Mouse (Mus musculus): ENCODE results near the gene Gm28053. TPM values are rescaled to one million over a fixed set of nuclear protein-coding genes. Genes with fewer than 3 reads are reported as not detected.

The Gm28053 gene
- polyA plus RNA-seq, 1 experiment from 2014 or later, result 2.3 TPM

DNA sequence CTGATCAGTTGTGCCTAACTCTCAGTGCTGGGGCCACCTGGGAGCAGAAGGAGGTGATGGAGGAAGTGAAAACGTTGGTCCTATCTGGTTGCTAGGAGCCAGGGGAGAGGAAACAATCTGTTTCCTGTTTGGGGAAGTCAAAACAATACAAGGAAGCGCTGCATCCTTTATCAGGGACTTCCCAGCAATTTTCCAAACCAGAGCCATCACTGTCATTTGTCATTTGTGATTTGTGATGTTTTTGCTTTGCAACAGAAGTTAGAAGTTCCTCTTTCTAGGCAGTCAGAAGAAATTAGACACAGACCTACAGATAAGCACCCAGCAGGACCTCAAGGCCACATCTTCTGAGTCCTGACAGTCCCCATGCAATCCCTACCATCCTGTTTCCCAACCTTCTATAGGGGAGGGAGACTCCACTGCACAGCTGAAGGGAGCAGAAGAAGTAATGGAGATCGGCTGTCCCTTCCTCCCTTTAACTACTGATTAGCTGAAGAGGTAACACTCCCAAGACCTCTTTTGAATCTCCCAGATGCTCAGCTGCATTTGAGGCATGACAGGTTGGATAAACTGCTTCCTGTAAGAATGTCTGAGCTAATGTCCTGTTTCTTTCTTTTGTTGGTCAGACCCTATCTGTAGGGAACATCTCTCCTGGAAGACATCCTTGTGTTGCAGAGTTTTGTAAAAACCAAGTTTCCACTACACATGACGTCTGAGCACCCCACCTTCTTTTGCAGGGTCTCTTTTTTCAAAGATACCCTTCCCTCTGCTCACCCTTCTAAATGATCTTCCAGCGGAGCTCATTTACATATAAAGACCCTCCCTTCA, 17.9 kb upstream of the Gm28053 start:
- H3K4me2 ChIP-seq (ENCODE audit: low read depth, low read length), result no peak overlapping the region
- ATAC-seq (replicated peaks; ENCODE audit: extremely low read depth, insufficient read depth, low FRiP score), result peak; percentile 82

DNA sequence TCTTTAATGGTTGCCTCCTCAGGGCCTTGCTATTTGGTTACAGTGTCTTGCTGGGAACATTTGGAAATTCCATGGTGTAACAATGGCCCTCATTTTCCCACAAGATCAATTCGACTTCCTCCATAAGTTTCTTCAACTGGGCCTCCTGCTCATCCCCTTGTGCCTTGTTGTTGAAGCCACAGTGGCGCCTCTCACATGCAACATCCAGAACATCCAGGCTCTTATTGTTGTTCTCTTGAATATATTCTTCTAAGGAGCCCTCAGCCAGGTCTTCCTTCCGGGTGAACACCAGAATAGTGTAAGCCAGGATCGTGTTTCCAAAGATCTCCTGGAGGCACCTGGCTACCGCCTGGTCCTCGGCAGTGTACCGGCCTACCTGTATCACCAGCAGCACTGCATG, 16.3 kb upstream of the Gm28053 start:
- H3K36me3 ChIP-seq (ENCODE audit: control insufficient read depth, insufficient read depth), result peaks cover 4% of the 10 kb centered on the region; the same call in 1 of the 2 replicates
- 77% methylated on average over 7 of the region's 7 CpGs for WGBS
- H3K9ac ChIP-seq (ENCODE audit: low read length), result no peak overlapping the region
- no peak overlapping the region for H3K4me3 ChIP-seq (ENCODE audit: low read length)
- H3K27me3 ChIP-seq (ENCODE audit: control insufficient read depth, insufficient read depth, low read length), result no peaks in the 10 kb centered on the region
- H3K9me3 ChIP-seq (replicated peaks; ENCODE audit: control insufficient read depth, low read length), result no peaks in the 10 kb centered on the region
- no peaks in the 10 kb centered on the region for H3K4me1 ChIP-seq (ENCODE audit: control insufficient read depth, insufficient read depth, low read length)
- H3K4me2 ChIP-seq (ENCODE audit: low read depth, low read length), result no peak overlapping the region
- ATAC-seq (replicated peaks; ENCODE audit: extremely low read depth, insufficient read depth, low FRiP score), result no peak
- H3K27ac ChIP-seq (ENCODE audit: low read length), result peak overlapping the region; percentile 83

More for the DNA sequence above, 17.9 kb upstream of the Gm28053 start:
- Histone ChIP-seq H3K36me3 (ENCODE audit: control insufficient read depth, insufficient read depth) (peaks cover 4% of the 10 kb centered on the region; the same call in 1 of the 2 replicates), H3K27ac (ENCODE audit: low read length) (peak overlapping the region; percentile 83), H3K9ac (ENCODE audit: low read length) (no peak overlapping the region), H3K27me3 (ENCODE audit: control insufficient read depth, insufficient read depth, low read length) (no peaks in the 10 kb centered on the region), H3K4me3 (ENCODE audit: low read length) (no peak overlapping the region), H3K4me1 (ENCODE audit: control insufficient read depth, insufficient read depth, low read length) (no peaks in the 10 kb centered on the region), H3K9me3 (replicated peaks; ENCODE audit: control insufficient read depth, low read length) (no peaks in the 10 kb centered on the region)
- WGBS, result 39% methylated on average over 5 of the region's 5 CpGs

DNA sequence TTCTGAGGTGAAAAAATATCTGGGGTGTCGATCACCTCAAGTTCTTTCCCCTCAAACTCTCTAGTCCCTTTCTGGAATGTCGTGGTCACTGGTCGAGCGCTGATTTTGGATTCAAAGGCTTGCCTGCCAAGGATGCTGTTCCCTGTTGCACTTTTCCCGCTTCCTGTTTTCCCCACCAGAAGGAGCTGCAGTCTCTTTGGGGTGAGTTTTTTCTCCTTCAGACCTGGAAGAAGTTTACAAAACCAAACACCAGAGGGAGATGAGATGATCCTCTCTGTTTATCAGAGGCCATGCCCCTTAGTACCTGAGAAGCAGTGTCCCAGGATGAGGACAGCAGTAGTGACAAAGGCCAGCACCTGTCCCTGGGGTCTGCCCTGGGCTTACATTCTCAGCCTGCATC, 15.8 kb upstream of the Gm28053 start:
- Histone ChIP-seq H3K4me3 (ENCODE audit: low read length) (no peak overlapping the region), H3K27ac (ENCODE audit: low read length) (peak overlapping the region; percentile 83), H3K4me1 (ENCODE audit: control insufficient read depth, insufficient read depth, low read length) (no peaks in the 10 kb centered on the region), H3K36me3 (ENCODE audit: control insufficient read depth, insufficient read depth) (peaks cover 4% of the 10 kb centered on the region; the same call in 1 of the 2 replicates), H3K9me3 (replicated peaks; ENCODE audit: control insufficient read depth, low read length) (no peaks in the 10 kb centered on the region), H3K4me2 (ENCODE audit: low read depth, low read length) (no peak overlapping the region), H3K9ac (ENCODE audit: low read length) (no peak overlapping the region), H3K27me3 (ENCODE audit: control insufficient read depth, insufficient read depth, low read length) (no peaks in the 10 kb centered on the region)
- ATAC-seq (replicated peaks; ENCODE audit: extremely low read depth, insufficient read depth, low FRiP score), result no peak
- WGBS, result 65% methylated on average over 5 of the region's 5 CpGs

DNA sequence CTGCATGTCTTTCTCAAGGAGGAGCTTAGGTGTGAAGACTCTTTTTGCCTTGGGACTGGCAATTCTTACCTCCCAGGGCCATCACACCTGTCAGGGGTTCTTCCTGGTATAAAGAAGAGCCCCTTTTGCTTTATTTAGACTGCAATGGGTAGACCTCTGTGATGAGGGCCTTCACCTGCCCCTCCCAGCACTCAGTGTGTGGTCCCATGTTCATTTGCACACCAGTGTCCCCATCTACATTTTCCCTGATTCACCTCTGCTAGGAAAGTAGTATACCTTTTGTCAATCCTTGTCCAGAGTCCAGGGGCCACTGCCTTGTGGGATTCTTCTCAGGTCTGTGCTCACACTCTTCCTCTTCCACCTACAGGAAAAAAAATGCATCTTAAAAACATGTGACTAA, 14.3 kb upstream of the Gm28053 start:
- H3K27me3 ChIP-seq (ENCODE audit: control insufficient read depth, insufficient read depth, low read length), result no peaks in the 10 kb centered on the region
- H3K27ac ChIP-seq (ENCODE audit: low read length), result no peak overlapping the region
- no peaks in the 10 kb centered on the region for H3K9me3 ChIP-seq (replicated peaks; ENCODE audit: control insufficient read depth, low read length)
- H3K4me1 ChIP-seq (ENCODE audit: control insufficient read depth, insufficient read depth, low read length), result no peaks in the 10 kb centered on the region
- no peak overlapping the region for H3K9ac ChIP-seq (ENCODE audit: low read length)
- H3K4me2 ChIP-seq (ENCODE audit: low read depth, low read length), result no peak overlapping the region
- H3K36me3 ChIP-seq (ENCODE audit: control insufficient read depth, insufficient read depth), result peaks cover 4% of the 10 kb centered on the region; the same call in 1 of the 2 replicates
- ATAC-seq (replicated peaks; ENCODE audit: extremely low read depth, insufficient read depth, low FRiP score), result no peak
- no peak overlapping the region for H3K4me3 ChIP-seq (ENCODE audit: low read length)

DNA sequence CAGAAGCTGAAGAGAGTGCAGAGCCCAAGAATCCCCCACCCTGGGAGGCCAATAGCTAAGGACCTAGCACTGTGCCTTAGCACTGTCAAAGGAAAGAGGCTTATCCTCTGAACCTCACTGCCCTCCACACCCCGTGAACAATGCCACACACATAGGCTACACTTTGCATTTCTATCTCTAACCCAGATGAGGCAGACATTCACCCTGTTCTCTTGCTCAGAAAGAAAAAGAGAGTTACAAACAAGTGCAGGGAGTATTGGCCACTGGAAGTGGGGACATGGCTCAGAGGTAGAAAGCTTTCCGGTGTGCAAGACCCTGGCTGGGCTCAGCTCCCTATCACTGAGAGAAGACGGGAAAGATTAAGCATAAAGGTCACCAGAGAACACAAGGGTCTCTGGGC, 12.3 kb upstream of the Gm28053 start:
- peaks cover 4% of the 10 kb centered on the region; the same call in 1 of the 2 replicates for H3K36me3 ChIP-seq (ENCODE audit: control insufficient read depth, insufficient read depth)
- H3K27ac ChIP-seq (ENCODE audit: low read length), result peak overlapping the region; percentile 73
- no peaks in the 10 kb centered on the region; the same call in 1 of the 2 replicates for H3K9me3 ChIP-seq (replicated peaks; ENCODE audit: control insufficient read depth, low read length)
- peak overlapping the region; percentile 54 for H3K9ac ChIP-seq (ENCODE audit: low read length)
- peak overlapping the region; percentile 38 for H3K4me3 ChIP-seq (ENCODE audit: low read length)
- no peak; the same call in 1 of the 2 replicates for ATAC-seq (replicated peaks; ENCODE audit: extremely low read depth, insufficient read depth, low FRiP score)
- no peaks in the 10 kb centered on the region for H3K4me1 ChIP-seq (ENCODE audit: control insufficient read depth, insufficient read depth, low read length)
- WGBS, result 35% methylated on average over 3 of the region's 3 CpGs
- no peaks in the 10 kb centered on the region for H3K27me3 ChIP-seq (ENCODE audit: control insufficient read depth, insufficient read depth, low read length)
- H3K4me2 ChIP-seq (ENCODE audit: low read depth, low read length), result peak overlapping the region; percentile 43

DNA sequence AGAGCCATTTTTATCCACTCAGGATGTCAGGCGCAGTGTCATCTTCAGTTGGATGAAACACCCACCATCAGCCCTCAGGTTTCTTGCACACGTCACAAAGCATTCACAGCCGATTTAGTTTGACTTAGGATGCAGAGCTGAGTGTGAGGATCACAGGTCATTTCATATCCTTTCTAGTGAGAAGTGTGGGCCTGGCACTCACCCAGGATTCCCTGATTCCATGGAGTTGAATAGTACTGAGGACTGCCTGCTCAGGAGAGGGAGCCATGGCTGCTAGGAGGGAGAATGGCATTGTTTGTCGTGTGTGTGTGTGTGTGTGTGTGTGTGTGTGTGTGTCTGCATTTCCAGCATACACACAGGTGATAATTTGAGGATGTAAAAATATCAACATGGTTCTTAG, 1.9 kb downstream of the Gm28053 start:
- WGBS, result 68% methylated on average over 4 of the region's 4 CpGs
- no peaks in the 10 kb centered on the region for H3K36me3 ChIP-seq (ENCODE audit: control insufficient read depth, insufficient read depth)

DNA sequence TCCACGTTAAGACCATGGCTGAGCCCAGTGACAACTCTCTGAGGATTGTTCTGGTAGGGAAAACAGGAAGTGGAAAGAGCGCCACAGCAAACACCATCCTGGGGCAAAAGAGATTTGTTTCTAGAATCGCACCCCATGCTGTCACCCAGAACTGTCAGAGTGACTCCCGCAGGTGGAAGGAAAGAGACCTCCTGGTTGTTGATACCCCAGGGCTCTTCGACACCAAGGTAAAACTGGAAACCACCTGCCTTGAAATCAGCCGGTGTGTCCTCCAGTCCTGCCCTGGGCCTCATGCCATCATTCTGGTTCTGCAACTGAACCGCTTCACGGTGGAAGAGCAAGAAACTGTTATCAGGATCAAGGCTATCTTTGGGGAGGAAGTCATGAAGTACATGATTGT, 5.1 kb downstream of the Gm28053 start:
- ATAC-seq (replicated peaks; ENCODE audit: extremely low read depth, insufficient read depth, low FRiP score), result no peak
- Histone ChIP-seq H3K36me3 (ENCODE audit: control insufficient read depth, insufficient read depth) (no peaks in the 10 kb centered on the region), H3K9ac (ENCODE audit: low read length) (no peak overlapping the region), H3K27me3 (ENCODE audit: control insufficient read depth, insufficient read depth, low read length) (no peaks in the 10 kb centered on the region), H3K4me1 (ENCODE audit: control insufficient read depth, insufficient read depth, low read length) (peaks cover 10% of the 10 kb centered on the region), H3K4me3 (ENCODE audit: low read length) (no peak overlapping the region), H3K4me2 (ENCODE audit: low read depth, low read length) (no peak overlapping the region), H3K9me3 (replicated peaks; ENCODE audit: control insufficient read depth, low read length) (no peaks in the 10 kb centered on the region), H3K27ac (ENCODE audit: low read length) (no peak overlapping the region)
- WGBS, result 66% methylated on average over 8 of the region's 8 CpGs

More for the DNA sequence above, 1.9 kb downstream of the Gm28053 start:
- Histone ChIP-seq H3K9ac (ENCODE audit: low read length) (no peak overlapping the region), H3K4me2 (ENCODE audit: low read depth, low read length) (no peak overlapping the region), H3K9me3 (replicated peaks; ENCODE audit: control insufficient read depth, low read length) (no peaks in the 10 kb centered on the region), H3K27ac (ENCODE audit: low read length) (no peak overlapping the region), H3K4me3 (ENCODE audit: low read length) (no peak overlapping the region), H3K4me1 (ENCODE audit: control insufficient read depth, insufficient read depth, low read length) (peaks cover 2% of the 10 kb centered on the region), H3K27me3 (ENCODE audit: control insufficient read depth, insufficient read depth, low read length) (no peaks in the 10 kb centered on the region)
- ATAC-seq (replicated peaks; ENCODE audit: extremely low read depth, insufficient read depth, low FRiP score), result no peak

DNA sequence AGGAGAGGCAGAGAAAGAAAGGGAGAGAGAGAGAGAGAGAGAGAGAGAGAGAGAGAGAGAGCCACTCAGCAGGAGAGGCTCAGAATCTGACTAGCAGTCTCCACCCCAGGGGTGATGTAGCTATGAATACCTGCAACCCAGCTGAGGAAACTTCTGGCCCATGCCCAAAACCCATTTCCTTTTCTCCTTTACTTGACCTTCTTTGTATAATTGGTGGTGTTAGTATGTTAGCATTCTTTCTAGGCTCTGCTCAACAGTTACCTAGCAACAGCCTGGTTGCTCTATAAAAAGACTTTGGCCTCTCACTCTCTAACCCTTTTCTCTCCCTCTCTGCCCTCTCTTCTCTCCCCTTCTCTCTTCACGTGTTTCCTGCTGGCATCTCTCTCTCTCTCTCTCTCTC, 7.1 kb downstream of the Gm28053 start:
- Histone ChIP-seq H3K36me3 (ENCODE audit: control insufficient read depth, insufficient read depth) (no peaks in the 10 kb centered on the region), H3K27me3 (ENCODE audit: control insufficient read depth, insufficient read depth, low read length) (no peaks in the 10 kb centered on the region), H3K4me1 (ENCODE audit: control insufficient read depth, insufficient read depth, low read length) (peaks cover 10% of the 10 kb centered on the region), H3K9ac (ENCODE audit: low read length) (no peak overlapping the region), H3K9me3 (replicated peaks; ENCODE audit: control insufficient read depth, low read length) (no peaks in the 10 kb centered on the region), H3K4me2 (ENCODE audit: low read depth, low read length) (peak overlapping the region; percentile 7; the same call in 1 of the 2 replicates), H3K27ac (ENCODE audit: low read length) (peak overlapping the region; percentile 43; the same call in 1 of the 2 replicates), H3K4me3 (ENCODE audit: low read length) (no peak overlapping the region)
- ATAC-seq (replicated peaks; ENCODE audit: extremely low read depth, insufficient read depth, low FRiP score), result peak; percentile 89
- 0% methylated on average over 1 of the region's 1 CpGs for WGBS

DNA sequence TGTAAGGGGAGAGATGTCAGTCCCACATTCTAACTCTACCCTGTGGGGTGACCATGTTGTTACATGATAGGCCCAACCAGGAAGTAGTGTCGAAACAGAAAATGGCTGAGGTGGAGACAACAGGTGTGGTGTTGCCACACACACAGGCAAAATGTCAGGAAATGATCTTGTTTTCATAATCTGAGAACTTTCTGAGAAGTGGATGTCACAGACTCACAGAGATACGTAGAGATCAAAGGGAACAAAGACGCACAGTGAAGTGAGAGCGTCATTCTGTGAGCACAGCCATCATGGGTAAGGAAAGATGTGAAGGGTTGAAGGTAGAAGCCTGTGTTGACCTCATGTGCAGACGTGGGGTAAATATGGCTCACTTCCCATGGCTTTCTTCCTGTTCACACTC, 9.4 kb downstream of the Gm28053 start:
- no peak overlapping the region for H3K9ac ChIP-seq (ENCODE audit: low read length)
- no peak overlapping the region for H3K27ac ChIP-seq (ENCODE audit: low read length)
- no peak overlapping the region for H3K4me2 ChIP-seq (ENCODE audit: low read depth, low read length)
- WGBS, result 84% methylated on average over 5 of the region's 5 CpGs
- peaks cover 10% of the 10 kb centered on the region for H3K4me1 ChIP-seq (ENCODE audit: control insufficient read depth, insufficient read depth, low read length)
- no peak for ATAC-seq (replicated peaks; ENCODE audit: extremely low read depth, insufficient read depth, low FRiP score)
- no peaks in the 10 kb centered on the region for H3K9me3 ChIP-seq (replicated peaks; ENCODE audit: control insufficient read depth, low read length)
- H3K4me3 ChIP-seq (ENCODE audit: low read length), result no peak overlapping the region
- H3K36me3 ChIP-seq (ENCODE audit: control insufficient read depth, insufficient read depth), result no peaks in the 10 kb centered on the region
- H3K27me3 ChIP-seq (ENCODE audit: control insufficient read depth, insufficient read depth, low read length), result no peaks in the 10 kb centered on the region

Measured in heart, embryonic 16.5 days (tissue).